Mouse (Mus musculus): Measurements from ENCODE around the gene Cers5.
"Not testable (repeated sequence)": the region's sequence is repeated elsewhere in the genome, so short reads cannot be mapped to it uniquely, and the experiment has no call there.

Gene Cers5

DNA sequence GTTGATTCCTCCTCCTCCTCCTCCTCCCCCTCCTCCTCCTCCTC is at the start of gene Cers5:
Gene Cers5 (minus strand): TSS at position 5 of the 44 bp plus-strand sequence.
- DNase-seq (ENCODE audit: low read depth, low spot score): not testable (repeated sequence)

DNA sequence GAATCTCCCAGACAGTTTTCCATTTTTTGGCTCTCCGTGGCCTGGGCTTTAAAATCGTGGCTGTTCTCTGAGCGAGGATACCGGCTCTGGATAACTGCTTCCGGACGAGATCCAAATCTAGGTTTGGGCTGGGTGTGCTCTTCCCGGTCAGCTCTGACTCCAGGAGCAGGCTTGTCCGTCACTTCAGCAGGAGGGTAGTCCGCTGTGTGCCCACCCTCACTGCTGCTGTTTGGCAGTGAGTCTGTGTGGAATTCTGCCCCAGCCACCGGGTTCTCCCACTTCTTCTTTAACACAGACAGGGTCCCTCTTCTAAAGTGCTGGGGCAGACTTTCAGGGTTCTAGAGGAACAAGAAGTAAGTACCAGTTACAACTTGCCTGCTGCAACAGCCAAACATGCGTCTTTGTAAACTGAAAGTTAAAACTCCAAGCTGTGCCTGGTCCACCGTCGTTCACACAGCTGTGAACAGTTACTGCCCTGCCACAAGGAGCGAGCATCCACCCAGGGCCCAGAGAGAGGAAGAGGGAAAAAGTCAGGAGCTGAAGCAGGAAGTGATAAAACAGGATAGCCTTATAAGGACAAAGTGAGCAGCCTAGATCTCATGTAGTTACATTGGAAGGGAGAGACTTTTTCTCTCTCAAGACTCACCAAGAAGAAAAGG is 47.1 kb upstream of the Cers5 start:
- DNase-seq (ENCODE audit: low read depth, low spot score): no peak

DNA sequence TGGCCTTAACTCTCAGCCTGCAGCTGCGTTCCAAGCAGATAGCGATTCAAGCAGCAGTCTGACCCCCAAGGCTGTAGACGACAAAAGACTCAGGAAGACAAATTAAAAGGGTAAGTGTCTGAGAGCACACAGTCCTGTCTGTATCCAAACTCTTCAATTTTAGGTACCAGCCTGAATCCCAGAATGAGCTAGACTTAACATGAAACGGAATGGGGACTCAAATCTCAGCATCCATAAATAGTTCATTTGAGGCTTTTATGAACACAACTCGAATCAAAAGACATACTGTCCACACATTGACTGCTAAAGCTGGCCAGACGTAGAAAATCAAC is 46.4 kb upstream of the Cers5 start:
- no peak for DNase-seq (ENCODE audit: low read depth, low spot score)

DNA sequence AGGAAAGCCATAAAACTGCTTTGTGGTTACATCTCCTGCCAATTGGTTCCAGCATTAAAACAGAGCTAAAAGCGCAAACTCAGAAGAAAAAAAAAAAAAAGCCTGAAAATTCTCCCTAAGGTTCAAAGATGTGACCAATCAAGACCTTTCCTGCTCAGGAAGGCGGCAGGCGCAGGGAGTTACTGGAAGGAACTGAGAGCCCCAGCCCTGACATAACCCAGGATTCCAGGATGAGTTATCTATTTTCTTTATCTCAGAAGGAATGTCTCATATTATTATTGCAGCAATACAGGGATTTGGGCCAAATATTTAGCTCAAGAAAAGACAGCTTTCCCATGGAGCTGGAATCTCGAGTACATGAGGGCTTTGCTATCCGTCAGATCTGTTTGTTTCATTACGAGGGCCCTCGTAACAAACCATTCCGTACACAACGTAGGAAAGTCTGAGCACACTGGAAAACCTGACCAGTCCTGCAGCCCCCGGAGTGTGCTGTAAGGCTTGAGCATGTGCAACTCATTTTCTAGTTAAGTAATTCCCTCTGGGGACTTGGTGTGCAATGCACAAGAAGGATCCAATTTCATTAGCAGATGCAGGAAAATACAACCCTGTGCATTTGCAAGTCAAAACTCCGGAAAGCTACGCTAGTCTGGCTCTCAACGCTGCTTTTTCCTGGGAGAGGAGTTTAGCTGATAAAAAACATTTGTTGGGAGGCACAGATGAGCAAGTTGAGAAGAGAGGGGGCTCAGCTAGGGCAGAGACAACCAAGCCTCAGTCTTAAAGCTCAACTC is 45.8 kb upstream of the Cers5 start:
- DNase-seq (ENCODE audit: low read depth, low spot score): no peak

DNA sequence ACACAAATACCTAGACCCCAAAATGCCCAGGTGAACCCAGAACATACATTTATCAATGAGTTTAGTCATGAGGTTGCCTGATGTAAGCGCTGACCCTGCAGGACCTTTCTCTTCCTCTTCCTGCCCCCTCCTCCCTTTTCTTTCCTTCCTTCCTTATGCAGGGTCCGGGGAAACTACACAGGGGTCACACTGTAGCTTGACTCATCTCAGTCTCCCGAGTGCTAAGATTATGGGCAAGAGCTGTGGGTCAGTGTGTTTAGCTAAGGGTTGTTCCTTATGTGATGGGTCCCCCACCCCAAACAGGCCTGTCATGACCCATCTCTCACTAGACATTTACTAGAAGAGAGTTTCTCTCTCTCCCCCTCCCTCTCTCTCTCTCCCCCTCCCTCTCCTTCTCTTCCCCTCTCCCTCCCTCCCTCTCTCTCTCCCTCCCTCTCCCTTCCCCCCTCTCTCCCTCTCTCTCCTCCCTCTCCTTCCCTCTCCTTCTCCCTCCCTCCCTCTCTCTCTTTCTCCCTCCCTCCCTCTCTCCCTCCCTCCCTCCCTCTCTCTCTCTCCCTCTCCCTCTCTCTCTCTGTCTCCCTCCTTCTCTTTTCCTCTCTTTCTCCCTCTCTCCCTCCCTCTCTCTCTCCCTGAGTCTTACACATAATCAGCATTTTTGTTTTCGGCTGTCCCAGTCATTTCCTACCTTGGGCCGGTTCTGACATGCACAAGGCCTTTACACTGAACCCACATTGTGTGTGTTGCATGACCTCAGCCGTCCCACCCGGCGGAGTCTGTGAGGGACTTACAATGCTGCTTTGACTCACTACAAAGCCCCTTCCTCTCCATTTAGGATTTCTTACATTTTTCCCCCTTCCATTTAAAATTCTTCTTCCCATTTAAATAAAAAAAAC is 44.9 kb upstream of the Cers5 start:
- no peak for DNase-seq (ENCODE audit: low read depth, low spot score)

DNA sequence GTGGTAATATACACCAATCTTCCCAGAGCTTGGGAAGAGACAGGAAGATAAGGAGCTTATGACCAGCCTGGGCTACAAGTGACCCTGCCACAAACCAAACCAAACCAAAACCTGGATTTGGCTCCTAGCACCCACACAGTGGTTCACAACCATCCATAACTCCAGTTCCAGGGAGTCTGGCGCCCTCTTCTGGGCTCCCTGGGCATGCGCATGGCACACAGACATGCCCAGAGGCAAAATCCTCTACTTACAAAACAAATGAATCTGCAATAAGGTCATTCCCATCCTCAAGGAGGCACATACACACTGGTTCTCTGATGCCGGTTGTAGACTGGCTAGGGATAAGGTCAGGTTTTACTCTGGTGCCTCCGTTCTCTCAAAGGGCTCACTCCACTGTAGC is 43.3 kb upstream of the Cers5 start:
- DNase-seq (ENCODE audit: low read depth, low spot score): peak; percentile 61

DNA sequence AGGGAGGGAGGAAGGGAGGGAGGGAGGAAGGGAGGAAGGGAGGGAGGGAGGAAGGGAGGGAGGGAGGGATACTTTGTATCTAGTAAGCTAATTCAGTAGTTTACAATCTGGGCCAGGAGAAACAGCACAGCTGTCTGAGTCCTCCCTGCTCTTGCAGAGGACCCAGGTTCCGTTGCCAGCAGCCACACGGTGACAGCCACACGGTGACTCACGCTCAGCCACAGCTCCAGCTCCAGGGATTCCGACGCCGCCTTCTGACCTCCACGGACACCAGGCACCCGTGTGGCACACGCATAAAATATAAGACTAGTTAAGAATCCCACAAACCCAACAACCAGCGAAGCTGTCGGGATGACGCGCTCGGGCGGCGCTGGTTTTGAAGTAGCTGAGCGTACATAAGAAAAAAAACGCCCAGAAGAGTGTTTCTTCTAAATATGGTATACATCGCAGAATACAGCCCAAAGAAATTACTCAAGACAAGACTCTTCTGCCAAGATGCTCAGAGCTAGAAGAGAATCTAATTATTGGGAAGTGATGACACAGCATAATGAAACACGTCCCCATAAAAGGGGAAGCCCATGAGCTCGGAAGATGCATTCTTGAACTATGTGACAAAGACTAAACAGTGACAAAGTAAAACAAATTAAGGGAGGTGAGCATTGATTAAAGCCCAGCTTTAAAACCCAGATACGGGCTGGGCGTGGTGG is 42.0 kb upstream of the Cers5 start:
- no peak for DNase-seq (ENCODE audit: low read depth, low spot score)

DNA sequence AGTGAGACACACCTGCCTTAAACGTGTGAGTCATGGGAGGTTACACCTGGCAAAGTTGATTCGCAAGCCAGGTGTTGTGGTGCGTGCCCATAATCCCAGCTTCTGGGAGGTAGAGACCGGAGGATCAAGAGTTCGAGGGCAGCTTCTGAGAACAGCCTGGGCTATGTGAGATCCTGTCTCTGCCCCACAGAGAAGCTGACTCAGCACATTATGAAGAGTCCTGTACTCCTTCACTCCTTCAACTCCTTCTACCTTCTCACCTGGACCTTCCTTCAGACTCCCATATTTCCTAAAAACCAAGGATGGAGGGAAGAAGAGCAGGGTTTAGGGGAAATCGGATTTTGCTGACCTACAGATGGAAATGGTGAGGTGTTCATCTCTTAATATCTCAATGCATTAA is 41.0 kb upstream of the Cers5 start:
- no peak for DNase-seq (ENCODE audit: low read depth, low spot score)

DNA sequence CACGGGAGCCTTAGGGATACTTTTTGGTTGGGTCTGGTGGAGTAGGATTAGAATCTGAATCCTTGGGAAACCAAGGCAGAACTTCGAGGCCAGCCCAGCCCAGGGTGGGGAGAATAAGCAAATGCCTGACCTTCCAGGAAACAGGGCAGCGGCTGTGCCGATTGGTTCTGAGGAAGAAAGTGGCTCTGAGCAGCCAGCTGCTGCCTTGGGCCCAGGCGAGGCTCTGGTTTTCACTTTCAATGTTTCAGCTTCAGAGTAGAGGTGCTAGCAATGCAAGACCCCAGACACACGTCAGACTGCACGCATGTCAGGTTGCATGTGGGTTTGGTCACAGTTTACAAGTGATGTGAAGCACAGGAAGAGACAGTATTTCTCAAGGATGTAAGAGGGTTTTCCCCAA is 39.4 kb upstream of the Cers5 start:
- DNase-seq (ENCODE audit: low read depth, low spot score): no peak

DNA sequence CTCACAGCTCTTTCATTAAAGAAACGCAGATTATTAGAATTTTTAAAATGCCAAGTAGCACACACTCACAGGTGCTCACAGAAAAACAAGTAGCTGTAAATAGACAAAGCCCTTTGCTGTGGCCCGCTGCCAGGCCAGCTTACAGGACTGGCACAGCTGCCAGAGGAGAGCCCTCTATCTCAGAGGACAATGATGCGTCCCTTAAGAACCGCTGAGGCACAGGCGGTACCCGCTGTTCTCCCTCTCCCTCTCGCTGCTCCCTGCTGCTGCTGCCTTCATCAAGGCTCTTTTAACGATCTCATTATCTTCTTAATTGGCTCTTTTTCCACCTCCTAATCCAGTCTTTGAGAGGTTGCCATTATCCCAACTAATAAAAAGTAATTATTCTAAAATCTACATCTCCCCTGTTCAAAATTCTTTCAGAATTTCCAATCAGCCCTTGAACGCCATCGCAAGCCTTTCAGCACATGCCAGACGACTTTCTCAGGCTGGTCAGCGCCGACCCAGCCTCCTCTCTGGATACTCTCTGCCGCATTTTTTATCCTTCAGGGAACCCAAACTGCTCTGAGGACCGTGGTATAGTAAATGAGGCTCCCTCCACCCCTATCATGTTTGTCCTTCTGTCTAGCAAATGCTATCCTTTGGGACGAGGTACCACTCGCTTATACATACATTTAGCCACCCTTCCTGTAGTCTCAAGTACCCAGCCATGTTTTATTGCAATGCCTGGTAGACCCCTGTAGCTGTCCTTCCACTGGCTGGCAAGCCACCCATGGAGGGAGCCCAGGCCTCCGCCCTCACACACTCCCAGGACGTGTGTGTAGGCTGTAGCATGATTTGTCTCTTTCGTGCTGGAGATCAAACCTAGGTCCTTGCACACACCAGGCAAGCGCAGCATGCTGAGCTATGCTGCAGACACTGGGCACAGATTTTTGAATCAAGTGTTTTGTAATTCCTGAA is 35.4 kb upstream of the Cers5 start:
- DNase-seq (ENCODE audit: low read depth, low spot score): no peak

DNA sequence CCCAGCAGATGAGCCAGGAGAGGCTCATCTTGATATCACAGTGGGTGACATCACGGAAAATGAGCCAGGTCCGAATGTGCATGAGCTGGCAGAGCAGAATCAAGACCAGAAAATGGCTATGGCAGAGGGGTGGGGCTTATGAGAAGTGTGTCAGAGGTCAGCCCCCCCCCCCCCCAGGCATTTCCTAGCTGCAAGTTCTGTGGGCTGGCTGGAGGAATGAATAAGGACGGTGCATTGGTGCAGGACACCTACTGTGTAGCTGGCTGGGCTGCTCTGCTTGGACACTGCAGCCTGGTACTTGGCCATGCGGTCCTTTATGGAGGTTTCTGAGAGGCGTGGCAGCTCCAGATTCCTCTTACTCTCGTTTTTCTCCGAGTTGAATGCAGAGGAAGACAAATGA is 33.5 kb upstream of the Cers5 start:
- DNase-seq (ENCODE audit: low read depth, low spot score): peak; percentile 86

DNA sequence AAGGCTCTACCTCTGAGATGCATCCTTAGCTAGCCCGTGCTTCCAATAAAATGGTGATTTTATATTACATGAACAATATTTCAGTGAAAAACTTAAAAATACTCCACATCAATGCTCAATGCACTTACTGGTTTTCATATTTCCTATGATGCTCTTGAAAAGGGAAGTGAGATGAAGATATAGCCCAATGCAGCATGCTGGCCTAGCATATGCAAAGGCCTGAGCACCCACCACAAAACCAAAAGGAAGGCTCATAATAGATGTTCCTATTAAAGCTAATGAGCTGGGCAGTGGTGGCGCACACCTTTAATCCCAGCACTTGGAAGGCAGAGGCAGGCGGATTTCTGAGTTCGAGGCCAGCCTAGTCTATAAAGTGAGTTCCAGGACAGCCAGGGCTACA is 33.0 kb upstream of the Cers5 start:
- DNase-seq (ENCODE audit: low read depth, low spot score): no peak

DNA sequence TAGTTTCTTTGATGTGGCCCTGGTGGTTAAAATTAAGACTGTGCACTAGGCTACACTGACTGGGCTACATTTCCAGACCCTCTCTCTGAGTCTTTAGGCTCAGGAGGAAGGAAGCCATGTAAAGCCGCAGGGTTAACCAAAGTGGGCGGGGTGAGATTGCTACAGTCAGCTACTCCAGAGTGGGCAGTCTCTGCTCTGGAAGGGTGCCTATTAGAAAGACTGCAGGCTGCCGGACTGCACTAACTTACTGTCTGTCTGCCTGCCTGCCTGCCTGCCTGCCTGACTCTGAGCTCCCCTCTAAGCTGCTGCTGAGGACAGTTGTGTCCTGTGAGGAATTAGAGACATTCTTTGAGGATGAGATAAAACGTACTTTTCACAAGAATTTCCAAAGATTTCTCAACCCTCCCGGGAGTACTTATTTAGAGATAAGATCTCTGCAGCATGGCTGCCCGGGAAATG is 30.5 kb upstream of the Cers5 start:
- peak; percentile 51 for DNase-seq (ENCODE audit: low read depth, low spot score)

DNA sequence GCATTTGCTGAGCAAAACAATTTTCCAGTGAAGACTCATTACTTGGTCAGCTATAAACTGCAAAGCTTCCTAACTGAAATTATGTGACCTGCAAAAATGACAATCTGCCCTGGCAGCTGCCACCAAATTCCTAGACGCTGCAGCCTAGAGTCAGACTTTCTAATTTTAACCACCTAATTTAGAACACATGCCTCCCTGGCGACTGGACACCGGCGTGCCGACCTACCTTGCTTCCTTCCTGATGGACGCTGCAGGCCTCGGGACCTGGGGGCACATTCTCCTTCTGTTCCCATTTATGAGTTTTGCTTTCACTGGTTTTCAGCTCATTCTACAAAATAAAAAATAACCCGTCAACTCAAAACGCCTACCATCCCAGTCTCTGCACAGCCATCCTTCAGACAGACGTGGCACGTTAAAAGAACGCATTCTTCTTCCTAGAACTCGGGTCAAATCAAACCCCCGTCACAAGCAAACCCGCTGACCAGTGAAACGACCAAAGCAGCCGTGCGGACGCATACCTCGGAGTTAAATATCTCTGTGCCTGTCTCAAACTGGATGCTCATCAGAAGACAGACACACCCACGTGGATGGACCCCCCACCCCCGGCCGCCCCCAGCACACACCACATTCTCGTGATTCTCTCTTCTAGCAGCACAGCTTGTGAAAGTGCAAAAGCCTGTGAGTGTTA is 29.3 kb upstream of the Cers5 start:
- no peak for DNase-seq (ENCODE audit: low read depth, low spot score)

DNA sequence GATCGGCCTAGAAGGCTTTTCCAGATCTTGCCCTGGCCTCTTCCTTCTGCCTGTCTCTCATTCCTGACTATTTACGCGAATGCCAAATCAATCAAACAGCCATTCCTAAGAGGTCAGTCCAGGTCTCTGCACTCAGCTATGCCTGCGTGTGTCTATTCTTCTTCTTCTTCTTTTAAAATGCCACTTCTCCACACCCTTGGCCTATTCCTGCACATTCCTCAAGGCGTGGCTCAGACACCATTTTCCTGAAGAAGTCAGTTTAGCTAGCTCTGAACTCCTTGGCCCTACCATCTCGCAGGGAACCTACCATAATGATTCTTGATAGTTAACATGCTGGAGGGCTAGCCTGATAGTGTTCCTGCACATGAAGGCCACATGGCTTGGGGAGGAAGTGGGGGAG is 27.0 kb upstream of the Cers5 start:
- peak; percentile 89 for DNase-seq (ENCODE audit: low read depth, low spot score)

DNA sequence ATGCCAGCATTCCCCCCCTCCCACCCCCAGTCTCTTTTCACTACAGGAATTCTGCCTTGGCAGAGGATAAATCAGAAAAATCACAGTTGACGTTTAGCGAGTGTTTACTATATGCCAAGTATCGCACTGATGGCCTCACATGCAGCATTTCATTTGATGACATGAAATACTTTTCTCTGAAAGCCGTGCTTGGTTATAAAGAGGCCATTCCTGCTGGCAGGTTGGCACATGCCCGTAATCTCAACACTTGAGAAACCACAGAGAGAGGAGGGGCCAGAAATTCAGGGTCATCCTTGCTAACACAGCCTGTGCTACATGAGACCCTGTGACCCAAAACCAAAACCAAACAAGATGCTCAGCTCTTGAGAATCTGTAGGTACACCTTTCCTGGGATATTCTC is 25.2 kb upstream of the Cers5 start:
- DNase-seq (ENCODE audit: low read depth, low spot score): no peak

DNA sequence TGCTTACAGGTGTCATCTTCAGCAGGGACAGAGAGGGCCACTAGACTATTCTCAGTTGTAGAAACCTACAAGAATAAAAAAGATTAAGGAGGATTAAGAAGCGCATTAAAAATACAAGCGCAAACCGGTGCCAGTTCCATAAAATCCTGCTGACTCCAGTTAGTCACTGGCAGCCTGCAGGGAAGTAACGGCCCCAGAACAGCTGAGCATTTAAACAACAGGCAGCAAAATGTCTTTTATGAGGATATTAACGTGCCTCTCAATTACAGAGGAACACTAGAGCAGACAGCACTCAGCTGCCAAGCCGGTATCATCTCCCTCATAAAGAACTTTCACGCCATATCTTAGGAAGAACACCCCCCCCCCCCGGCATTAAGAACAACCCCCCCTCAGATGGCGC is 24.1 kb upstream of the Cers5 start:
- no peak for DNase-seq (ENCODE audit: low read depth, low spot score)

DNA sequence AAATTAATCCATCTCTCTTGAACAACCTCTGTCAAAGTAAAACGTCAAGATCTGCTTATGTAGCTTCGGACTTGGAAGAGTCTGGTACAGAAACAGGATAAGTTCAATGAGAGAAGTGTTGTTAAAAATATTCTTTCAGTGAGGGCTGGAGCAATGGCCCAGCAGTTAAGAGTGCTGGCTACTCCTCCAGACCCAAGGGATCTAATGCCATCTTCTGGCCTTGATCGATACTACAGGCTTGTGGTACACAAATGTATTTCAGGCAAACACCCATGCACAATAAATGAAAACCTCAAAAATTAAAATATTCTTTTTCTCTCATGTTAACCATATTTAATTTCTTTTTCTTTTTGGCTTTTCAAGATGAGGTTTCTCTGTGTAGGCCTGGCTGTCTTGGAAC is 23.4 kb upstream of the Cers5 start:
- DNase-seq (ENCODE audit: low read depth, low spot score): peak; percentile 81

DNA sequence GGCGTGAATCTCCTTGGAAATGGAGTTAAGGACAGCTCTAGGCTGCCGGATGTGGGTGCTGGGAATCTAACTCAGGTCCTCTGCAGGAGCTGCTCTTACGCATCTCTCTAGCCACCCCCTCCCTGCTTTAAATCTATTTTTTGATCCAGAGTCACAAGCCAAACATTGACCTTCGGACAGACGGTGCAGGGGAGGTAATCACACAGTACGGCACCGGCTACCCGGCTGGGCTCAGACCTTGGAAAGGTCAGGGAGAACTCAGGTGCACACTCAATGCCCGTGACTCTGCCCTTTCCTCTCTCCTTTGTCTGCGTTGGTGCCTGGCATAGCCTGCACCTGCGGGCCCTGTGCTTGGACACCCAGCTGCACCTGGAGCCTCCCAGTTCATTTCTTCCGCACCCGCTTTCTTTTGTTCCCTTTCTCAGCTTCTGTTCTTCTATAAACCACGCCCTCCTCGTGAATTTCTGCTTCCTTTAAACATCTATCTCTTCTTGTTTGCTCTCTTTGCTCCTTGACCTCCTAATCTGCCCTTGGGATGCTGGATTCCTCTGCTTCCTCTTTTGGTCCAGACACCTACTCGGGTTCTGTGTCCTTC is 19.6 kb upstream of the Cers5 start:
- peak; percentile 82 for DNase-seq (ENCODE audit: low read depth, low spot score)

DNA sequence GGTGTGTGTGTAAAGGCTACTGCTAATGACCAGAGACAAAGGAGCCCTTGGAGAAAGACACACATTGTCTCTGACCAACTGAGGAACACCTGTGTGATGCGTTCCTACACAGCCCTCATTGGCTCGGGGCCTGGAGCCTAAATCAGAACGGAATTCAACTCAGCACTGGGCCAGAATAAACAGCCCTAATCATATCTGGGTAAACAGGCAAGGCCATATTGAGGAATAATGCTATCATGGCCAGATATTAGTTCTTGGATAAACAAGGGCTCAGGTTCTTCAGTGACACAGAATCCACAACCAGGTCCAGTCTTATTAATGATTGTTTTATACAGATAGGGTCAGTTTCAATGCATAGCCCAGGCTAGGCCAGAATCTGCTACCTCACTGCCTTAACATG is 18.3 kb upstream of the Cers5 start:
- no peak for DNase-seq (ENCODE audit: low read depth, low spot score)
